Mouse (Mus musculus) embryo, embryonic 11 days (tissue): ENCODE measurements at regions not wholly inside any gene's neighbourhood (a gene's known extent, or its start where the extent isn't known, plus 50 kb on each side); places are given as distances from the start of the nearest gene placed in this dataset.

ENCODE experiments used
- DNase-seq: peaks from one replicate; pipeline ENCODE4 v3.0.0-alpha.2; 2015

DNA sequence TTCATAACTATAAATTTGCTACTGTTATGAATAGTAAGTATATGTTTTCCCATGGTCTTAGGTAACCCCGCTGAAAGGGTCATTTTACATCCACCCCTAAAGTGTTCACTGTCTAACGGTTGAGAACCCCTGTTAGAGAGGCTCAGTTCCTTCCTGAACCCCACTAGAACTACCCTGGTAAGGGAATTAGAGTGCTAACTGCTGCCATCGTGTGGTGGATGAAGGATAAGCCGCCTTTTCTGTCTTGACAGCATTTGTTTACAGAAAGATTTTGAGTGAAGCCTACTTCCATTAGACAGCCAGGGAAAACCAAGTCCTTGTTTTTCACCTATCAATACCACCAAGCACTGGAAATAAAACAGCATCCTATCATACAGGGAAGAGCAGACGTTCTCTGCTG lies 90.3 kb upstream of the Tbx22 start:
- DNase-seq: peak; percentile 35
